Mouse (Mus musculus) kidney, embryonic 14.5 days (tissue): ENCODE data around the gene Lmo3. TPM values are rescaled to one million over a fixed set of nuclear protein-coding genes. Genes with fewer than 3 reads are reported as not detected.

ENCODE experiments used
- polyA plus RNA-seq: library from polyadenylated mRNA; unstranded; fragments of >200 nt; fragmentation: Nextera tagmentation; extraction: Ambion mirVana; gene quantifications from 2 replicates; pipeline ENCODE4 v1.2.1, GENCODE M21; 2014

Gene Lmo3
- polyA plus RNA-seq, 1 experiment from 2014 or later: 0.41 TPM

Other genes starting within 250 kb of the Lmo3 start
- gene Igbp1b, start 76.6 kb upstream of the Lmo3 start, polyA plus RNA-seq: not detected in 2 replicates